Mouse (Mus musculus) brown adipose tissue, adult 24 weeks (tissue): ENCODE measurements at regions not wholly inside any gene's neighbourhood (a gene's known extent, or its start where the extent isn't known, plus 50 kb on each side); places are given as distances from the start of the nearest gene placed in this dataset.

Experiments used
- H3K27ac ChIP-seq: fragments of 200-500 bp; replicated peaks from 2 replicates; pipeline ENCODE4 v1.5.1; 2012; ENCODE audit warnings: low read depth, mild to moderate bottlenecking, low read length
- H3K4me1 ChIP-seq: fragments of 200-500 bp; 2 replicates; pipeline ENCODE4 v1.6.1; 2012; ENCODE audit warnings: low read length, mixed read lengths; ENCODE audit not compliant: control insufficient read depth, insufficient read depth, insufficient read length
- H3K4me3 ChIP-seq: fragments of 200-500 bp; 2 replicates; pipeline ENCODE4 v1.5.1; 2012; ENCODE audit warnings: low read depth, mild to moderate bottlenecking, low read length, moderate library complexity; ENCODE audit not compliant: insufficient read depth

- no peak overlapping the region for H3K27ac ChIP-seq
- no peak overlapping the region for H3K4me3 ChIP-seq
- H3K4me1 ChIP-seq, result no peaks in the 10 kb centered on the region
Observed at GRCm38 (mm10) chr19:14128397-14129209, 215.3 kb downstream of the Olfr1505 start.

- Histone ChIP-seq H3K4me1 (no peaks in the 10 kb centered on the region), H3K27ac (no peak overlapping the region), H3K4me3 (no peak overlapping the region)
Observed at GRCm38 (mm10) chr19:14161217-14161616, 247.9 kb downstream of the Olfr1505 start.

DNA sequence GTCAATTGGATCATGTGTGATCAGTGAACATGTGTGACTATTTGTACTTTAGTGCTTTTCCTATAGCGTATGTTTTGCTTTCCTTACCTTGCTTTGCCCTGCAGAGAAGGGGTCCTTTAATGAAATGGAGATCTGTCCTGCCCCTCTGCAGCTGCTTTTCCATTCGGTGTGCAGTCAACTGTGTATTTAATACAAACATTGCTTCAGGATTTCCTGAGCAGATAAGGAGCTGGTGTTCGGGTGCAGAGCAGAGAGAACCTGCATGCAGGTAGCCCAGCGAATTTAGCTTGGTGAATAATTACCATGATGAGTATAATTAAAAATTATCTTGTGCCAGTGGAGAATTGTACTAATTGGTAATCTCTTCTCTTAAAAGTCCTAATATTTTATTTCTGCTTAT is 249.4 kb downstream of the Olfr1505 start:
- H3K4me1 ChIP-seq, result no peaks in the 10 kb centered on the region
- H3K27ac ChIP-seq, result no peak overlapping the region
- H3K4me3 ChIP-seq, result no peak overlapping the region

GRCm38 (mm10) chr19:14165775-14166174 is 252.4 kb downstream of the Olfr1505 start:
- Histone ChIP-seq H3K4me1 (no peaks in the 10 kb centered on the region), H3K4me3 (no peak overlapping the region), H3K27ac (no peak overlapping the region)

- Histone ChIP-seq H3K4me1 (no peaks in the 10 kb centered on the region), H3K4me3 (no peak overlapping the region), H3K27ac (no peak overlapping the region)
Observed at GRCm38 (mm10) chr19:14180244-14180643, 266.9 kb downstream of the Olfr1505 start.

DNA sequence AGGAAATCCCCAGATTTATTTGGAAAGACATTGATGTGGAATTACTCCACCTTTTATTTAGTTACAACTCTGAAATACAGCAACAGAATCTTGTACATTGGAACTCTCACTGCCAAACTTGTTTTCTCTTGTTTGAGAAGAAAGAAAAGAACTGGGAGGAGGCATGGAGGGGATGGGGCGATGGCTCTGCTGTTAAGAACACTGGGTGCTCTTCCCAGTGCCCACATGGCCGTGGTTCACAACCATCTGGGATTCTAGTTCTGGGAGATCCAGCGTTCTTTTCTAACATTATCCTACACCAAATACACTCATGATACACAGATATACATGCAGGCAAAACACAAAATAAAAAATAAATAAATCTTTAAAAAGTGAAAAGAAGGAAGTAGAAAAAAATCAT is 267.6 kb downstream of the Olfr1505 start:
- no peak overlapping the region for H3K27ac ChIP-seq
- H3K4me1 ChIP-seq, result no peaks in the 10 kb centered on the region
- H3K4me3 ChIP-seq, result no peak overlapping the region

GRCm38 (mm10) chr19:14181661-14182415 is 268.5 kb downstream of the Olfr1505 start:
- no peak overlapping the region for H3K27ac ChIP-seq
- no peak overlapping the region for H3K4me3 ChIP-seq
- H3K4me1 ChIP-seq, result no peaks in the 10 kb centered on the region

GRCm38 (mm10) chr19:14191820-14192219 is 278.5 kb downstream of the Olfr1505 start:
- H3K27ac ChIP-seq, result no peak overlapping the region
- H3K4me1 ChIP-seq, result no peaks in the 10 kb centered on the region
- no peak overlapping the region for H3K4me3 ChIP-seq

- no peak overlapping the region for H3K27ac ChIP-seq
- H3K4me1 ChIP-seq, result no peaks in the 10 kb centered on the region
- no peak overlapping the region for H3K4me3 ChIP-seq
Observed at GRCm38 (mm10) chr19:14197864-14198263, 284.5 kb downstream of the Olfr1505 start.

- no peak overlapping the region for H3K27ac ChIP-seq
- no peaks in the 10 kb centered on the region for H3K4me1 ChIP-seq
- H3K4me3 ChIP-seq, result no peak overlapping the region
Observed at GRCm38 (mm10) chr19:14220507-14220909, 307.2 kb downstream of the Olfr1505 start.

DNA sequence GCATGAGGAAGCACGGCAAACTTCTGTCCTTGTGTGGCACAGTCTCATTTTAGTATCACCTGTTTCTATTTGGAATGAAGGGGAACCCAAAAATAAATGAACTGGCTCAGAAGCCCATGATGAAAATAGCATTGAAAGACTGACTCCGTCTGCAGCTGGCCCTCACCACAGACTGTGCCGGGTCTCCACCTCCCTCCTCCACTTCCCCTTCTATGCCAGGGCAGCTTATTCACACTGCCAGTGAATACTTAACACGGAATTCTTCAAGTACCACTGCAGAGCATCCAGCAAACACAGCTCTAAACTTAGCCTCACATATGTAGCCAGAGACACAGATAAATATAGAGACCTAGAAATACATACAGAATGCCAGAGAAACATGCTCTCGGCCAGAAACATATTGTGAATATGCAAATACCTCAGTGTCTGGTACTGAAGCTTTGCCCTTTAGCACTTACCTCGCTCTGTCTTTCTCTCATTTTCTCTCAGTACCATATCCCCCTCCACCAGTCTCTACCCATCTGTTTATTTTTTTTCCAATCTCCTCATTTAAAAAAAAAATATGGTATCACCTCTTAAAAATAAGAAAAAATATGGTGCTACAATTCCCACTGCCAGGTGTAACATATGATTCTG is 311.8 kb downstream of the Olfr1505 start:
- Histone ChIP-seq H3K4me1 (no peaks in the 10 kb centered on the region), H3K4me3 (no peak overlapping the region), H3K27ac (no peak overlapping the region)

GRCm38 (mm10) chr19:14225787-14226186 is 312.5 kb downstream of the Olfr1505 start:
- Histone ChIP-seq H3K27ac (no peak overlapping the region), H3K4me1 (no peaks in the 10 kb centered on the region)

GRCm38 (mm10) chr19:14226521-14226920 is 313.2 kb downstream of the Olfr1505 start:
- H3K27ac ChIP-seq, result no peak overlapping the region

More at GRCm38 (mm10) chr19:14225787-14226186, 312.5 kb downstream of the Olfr1505 start:
- H3K4me3 ChIP-seq, result no peak overlapping the region

DNA sequence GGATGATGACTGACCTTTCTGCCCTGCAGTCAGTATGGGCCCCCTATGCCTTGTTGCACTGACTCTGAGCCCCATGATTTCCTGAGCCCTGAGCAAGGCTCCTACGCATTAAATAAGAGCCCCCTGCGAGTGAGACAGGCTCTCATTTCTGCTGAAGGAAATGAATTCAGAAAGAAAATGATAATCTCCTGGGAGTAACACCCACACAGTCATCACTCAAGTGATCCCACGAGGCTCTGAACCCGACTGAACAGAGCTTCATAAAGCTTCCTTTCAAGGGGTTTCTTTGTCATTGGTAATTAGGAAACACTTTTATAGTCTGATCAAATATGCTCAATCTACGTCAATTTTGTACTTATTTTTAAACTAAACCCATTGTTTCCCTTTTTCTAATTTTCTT is 330.2 kb downstream of the Olfr1505 start:
- H3K4me1 ChIP-seq, result no peaks in the 10 kb centered on the region
- no peak overlapping the region for H3K4me3 ChIP-seq
- H3K27ac ChIP-seq, result no peak overlapping the region

More at GRCm38 (mm10) chr19:14226521-14226920, 313.2 kb downstream of the Olfr1505 start:
- Histone ChIP-seq H3K4me1 (no peaks in the 10 kb centered on the region), H3K4me3 (no peak overlapping the region)

GRCm38 (mm10) chr19:14246973-14247614 is 333.8 kb downstream of the Olfr1505 start:
- Histone ChIP-seq H3K27ac (no peak overlapping the region), H3K4me3 (no peak overlapping the region), H3K4me1 (no peaks in the 10 kb centered on the region)
